15 mouse cellular contexts compared by ENCODE assay signal in the genomic region with DNA sequence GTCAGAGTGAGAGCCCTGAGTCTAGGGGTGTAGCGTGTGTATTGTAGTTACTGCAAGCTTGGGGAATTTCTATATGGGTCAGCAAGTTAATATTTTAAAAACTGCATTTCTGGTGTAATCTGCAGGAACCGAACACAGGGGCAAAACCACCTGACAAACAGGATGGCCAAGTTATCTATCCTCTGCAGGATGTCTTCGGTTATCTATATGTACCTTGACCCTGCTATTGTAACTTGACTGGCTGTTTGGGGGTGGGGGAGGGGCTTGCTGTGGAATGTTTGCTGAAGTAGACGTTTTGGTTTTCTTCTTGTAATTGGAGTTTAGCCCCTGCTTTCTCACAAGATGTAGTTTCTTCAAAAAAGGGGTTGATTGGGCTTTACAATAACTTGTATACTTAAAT.
"Had no signal": no experiment of that assay in that cellular context is flagged by ENCODE, and none has a peak within 500 bp of the region (broad histone marks: within the 10 kb centered on the region; RNA-seq: fewer than 3 reads in every experiment).

No protein-coding gene starts in this region.

- H3K9me3 ChIP-seq: kidney, embryonic 15.5 days; limb, embryonic 15.5 days; neural tube, embryonic 13.5 days; stomach, embryonic 15.5 days had no signal

- H3K9ac ChIP-seq: kidney, embryonic 15.5 days; limb, embryonic 15.5 days; neural tube, embryonic 13.5 days; stomach, embryonic 15.5 days had no signal

- H3K36me3 ChIP-seq: kidney, embryonic 15.5 days; limb, embryonic 15.5 days; neural tube, embryonic 13.5 days; stomach, embryonic 15.5 days had no signal

- DNase-seq: kidney, adult 18-20 months; kidney, postnatal 14 days; lung, adult 2 months; lung, postnatal 36 days; right cerebral cortex, postnatal 14 days; thymus, adult 2 months; thymus, postnatal 25 days had no signal

- H3K4me1 ChIP-seq: kidney, embryonic 15.5 days; limb, embryonic 15.5 days; neural tube, embryonic 13.5 days; stomach, embryonic 15.5 days had no signal

- H3K4me3 ChIP-seq: kidney, embryonic 15.5 days; left cerebral cortex, adult 2 months; limb, embryonic 15.5 days; neural tube, embryonic 13.5 days; stomach, embryonic 15.5 days had no signal

- H3K27me3 ChIP-seq: limb, embryonic 15.5 days; neural tube, embryonic 13.5 days; stomach, embryonic 15.5 days had no signal

- H3K4me2 ChIP-seq: kidney, embryonic 15.5 days; limb, embryonic 15.5 days; midbrain, embryonic 11.5 days; neural tube, embryonic 13.5 days; stomach, embryonic 15.5 days had no signal

- H3K27ac ChIP-seq: kidney, embryonic 15.5 days; left cerebral cortex, adult 2 months; limb, embryonic 15.5 days; neural tube, embryonic 13.5 days; stomach, embryonic 15.5 days had no signal

- ATAC-seq: lung, postnatal 0 days; midbrain, embryonic 16.5 days had no signal
